Mouse (Mus musculus) adrenal gland (tissue): ENCODE results near the gene Eci1.

Source experiments
- intact Hi-C: fragments of 180-260 bp; cut with DNase I; formaldehyde crosslinking; loops from one replicate; pipeline ENCODE4 v1.15.1; 2025

Eci1 gene

GRCm38 (mm10) chr17:24470701-24471527 is 44.5 kb downstream of the Eci1 start:
- intact Hi-C loops, result no loop called here

GRCm38 (mm10) chr17:24472512-24472911 is 46.1 kb downstream of the Eci1 start:
- intact Hi-C loops, result no loop called here

- intact Hi-C loops, result no loop called here
Observed at GRCm38 (mm10) chr17:24473612-24474275, 47.3 kb downstream of the Eci1 start, which contains the start of gene Bricd5. Bricd5 (plus strand) TSS chr17:24473884.

GRCm38 (mm10) chr17:24474557-24474956 is 48.1 kb downstream of the Eci1 start:
- intact Hi-C loops, result no loop called here

GRCm38 (mm10) chr17:24475586-24475985 is 49.1 kb downstream of the Eci1 start:
- intact Hi-C loops, result loop anchor here (5.0 kb wide), 1 partner anchor 37 kb away; no protein-coding TSS in a partner anchor

DNA sequence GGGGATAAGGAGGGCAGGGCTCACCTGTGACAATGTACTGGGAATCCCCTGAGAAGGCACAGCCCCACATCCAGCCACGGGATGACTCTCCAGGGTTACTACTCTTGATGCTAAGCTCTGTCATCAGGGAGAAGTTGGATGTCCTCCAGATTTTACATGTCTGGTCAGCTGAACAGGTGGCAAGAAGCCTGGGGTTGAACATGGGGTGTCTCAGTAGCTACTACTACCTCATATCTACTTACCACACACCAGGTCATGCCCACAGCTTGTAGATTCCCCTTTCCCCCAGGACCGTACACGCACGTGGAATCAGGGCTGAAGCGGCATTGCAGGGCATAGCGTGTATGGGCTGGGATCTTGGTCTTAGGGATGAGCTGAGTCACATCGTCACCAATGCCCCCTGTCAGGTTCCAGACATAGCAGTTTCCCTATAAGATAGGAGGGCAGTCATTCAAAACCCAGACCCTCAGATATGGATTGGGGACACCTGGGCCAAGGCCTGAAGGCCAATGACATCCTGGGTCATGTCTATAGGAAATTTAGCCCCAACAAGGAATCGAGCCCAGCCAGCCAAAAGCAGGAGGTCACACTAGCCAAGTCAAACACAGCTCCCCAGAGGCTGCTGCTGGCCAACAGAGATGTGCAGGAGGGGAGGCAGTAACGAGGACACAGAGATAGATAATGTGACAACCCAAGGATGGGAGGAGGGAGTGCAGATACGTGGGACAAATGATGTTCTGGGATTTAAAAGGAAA is 49.8 kb downstream of the Eci1 start:
- intact Hi-C loops, result loop anchor here (5.0 kb wide), 1 partner anchor 36 kb away; no protein-coding TSS in a partner anchor

- intact Hi-C loops, result loop anchor here (5.0 kb wide), 1 partner anchor 35 kb away; no protein-coding TSS in a partner anchor
Observed at GRCm38 (mm10) chr17:24477053-24477984, 50.9 kb downstream of the Eci1 start.

- intact Hi-C loops, result loop anchor here (5.0 kb wide), 1 partner anchor 34 kb away; no protein-coding TSS in a partner anchor
Observed at GRCm38 (mm10) chr17:24477985-24478600, 51.7 kb downstream of the Eci1 start.

DNA sequence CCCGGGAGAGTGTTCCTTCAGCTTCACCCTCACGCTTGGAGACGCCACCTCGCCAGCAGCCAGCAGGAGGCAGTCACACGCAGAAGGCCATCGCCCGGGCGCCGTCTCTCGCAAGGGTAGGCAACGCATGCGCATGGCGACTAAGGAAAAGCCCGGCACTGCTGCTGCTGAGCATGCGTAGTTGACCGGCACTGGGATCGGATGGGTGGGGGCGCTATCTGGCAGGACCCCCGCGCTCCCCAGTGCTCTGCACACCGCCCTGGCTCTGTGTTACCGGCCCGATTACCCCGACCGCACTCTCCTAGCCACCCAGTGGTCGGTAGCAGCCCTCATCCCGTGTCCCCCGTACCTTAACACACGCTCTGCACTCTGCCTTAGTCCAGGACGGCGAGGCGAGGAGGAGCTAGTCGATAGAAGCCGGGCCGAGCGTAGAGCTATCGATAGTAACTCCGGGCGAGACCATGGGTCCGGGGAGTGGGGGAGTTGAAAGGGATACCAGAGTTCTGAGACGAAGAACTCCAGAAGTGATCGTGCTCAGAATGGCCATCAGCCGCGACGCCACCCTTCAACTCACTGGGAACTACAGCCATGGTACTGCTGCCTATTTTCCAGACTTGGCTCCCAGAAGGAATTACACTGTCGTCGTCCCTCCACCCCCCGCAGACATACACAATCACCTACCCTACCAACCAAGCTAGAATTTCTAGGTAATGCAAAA is 52.4 kb downstream of the Eci1 start, which contains the start of gene Mlst8:
Mlst8 (minus strand) TSS at position 416 of the 718 bp plus-strand sequence.
- intact Hi-C loops, result loop anchor here (5.0 kb wide), 1 partner anchor 33 kb away; no protein-coding TSS in a partner anchor

DNA sequence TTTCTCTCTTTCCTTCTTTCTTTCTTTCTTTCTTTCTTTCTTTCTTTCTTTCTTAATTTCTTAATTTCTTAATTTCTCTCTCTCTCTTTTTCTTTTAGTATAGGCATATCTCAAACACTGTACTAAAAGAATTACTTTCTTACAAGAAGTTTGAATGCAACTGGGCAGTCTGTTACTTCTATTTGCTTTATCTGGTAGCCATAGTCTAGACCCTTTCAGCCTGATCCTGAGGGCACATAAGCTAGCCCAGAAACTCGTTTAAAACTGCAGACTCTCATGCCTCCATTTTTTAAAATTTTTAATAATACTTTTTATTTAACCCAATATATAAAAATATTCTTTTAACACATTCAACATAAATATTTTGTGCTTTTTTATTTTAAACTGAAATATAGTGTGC is 53.0 kb downstream of the Eci1 start:
- intact Hi-C loops, result loop anchor here (5.0 kb wide), 1 partner anchor 33 kb away; no protein-coding TSS in a partner anchor

GRCm38 (mm10) chr17:24480201-24480826 is 53.9 kb downstream of the Eci1 start:
- intact Hi-C loops, result no loop called here

DNA sequence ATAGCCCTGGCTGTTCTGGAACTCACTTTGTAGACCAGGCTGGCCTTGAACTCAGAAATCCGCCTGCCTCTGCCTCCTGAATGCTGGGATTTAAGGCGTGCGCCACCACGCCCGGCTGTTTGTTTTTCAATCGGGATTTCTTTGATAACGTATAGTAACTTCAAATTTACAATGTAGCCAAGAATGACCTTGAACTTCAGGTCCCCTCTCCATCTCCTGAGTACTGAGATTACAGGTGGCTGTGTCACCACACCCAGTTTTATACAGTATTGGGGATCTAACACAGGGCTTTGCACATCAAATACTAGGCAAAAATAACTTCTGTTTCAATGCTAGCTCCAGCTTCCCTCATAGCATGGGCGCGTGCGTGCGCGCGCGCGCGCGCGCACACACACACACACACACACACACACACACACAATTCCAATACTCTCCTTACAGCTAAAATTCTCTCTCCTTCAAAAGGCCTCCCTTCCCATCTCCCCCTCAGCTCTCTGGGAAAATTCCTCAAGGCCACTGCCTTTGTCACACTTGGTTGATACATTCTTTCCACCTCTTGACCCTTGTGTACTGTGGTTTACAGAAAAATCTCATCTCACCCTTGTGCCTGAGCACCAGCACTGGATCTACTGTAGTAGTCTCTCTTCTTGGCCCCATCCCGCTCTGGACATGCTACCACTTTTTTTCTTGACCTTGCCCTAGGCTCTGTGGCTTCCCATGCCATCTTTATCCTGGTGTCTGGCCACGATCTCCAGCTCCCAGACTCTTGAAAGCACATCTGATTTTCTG is 54.8 kb downstream of the Eci1 start:
- intact Hi-C loops, result no loop called here

DNA sequence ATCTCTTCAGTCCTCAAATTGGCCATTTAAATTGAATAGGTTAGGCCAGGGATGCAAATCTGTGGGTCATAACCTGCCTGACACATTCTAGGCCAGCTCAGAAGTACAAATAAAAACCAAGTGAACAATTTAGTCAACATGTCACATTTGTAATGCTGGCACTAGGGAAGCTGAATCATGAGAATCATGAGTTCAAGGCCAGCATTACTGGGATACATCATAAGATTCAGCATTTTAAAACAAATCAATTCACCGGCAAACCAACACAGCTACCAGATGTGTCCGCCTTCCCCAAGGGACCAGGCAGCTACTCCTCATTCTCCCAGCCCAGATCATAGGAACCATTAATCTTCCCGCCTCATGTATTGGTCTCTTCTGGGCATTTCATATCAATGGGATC is 57.1 kb downstream of the Eci1 start:
- intact Hi-C loops, result no loop called here

DNA sequence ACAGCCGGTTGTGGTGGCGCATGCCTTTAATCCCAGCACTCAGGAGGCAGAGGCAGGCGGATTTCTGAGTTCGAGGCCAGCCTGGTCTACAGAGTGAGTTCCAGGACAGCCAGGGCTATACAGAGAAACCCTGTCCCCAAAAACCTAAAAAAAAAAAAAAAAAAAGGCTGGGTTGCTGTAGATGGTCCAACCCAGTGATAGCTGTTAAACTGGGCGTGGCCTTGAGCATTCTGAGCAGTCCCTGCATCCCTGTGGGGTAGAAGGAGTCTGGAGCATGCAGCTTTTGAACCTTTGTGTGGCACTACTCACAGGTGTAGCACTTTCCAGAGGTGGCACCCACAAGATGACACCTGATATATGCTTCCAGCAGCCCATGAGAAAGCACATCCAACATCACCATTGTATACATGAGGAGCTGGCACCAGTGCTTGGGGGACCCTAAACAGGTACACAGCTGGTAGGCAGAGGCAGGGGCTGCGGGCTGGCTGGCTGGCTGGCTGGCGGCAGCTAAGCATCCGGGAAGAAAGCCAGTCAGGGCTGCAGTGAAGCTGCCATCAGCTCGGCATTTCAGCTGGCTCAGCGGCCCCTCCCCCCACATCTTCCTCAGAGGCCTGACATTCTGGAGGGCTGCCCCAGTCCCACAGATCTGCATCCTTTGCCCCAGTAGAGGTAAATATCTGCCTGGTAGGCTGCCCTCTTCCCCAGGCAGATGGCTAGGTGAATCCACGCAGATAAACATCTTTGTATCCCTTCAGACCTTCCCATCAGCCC is 58.8 kb downstream of the Eci1 start:
- intact Hi-C loops, result loop anchor here (5.0 kb wide), 1 partner anchor 47 kb away; the partner anchor contains the start of gene Rab26

DNA sequence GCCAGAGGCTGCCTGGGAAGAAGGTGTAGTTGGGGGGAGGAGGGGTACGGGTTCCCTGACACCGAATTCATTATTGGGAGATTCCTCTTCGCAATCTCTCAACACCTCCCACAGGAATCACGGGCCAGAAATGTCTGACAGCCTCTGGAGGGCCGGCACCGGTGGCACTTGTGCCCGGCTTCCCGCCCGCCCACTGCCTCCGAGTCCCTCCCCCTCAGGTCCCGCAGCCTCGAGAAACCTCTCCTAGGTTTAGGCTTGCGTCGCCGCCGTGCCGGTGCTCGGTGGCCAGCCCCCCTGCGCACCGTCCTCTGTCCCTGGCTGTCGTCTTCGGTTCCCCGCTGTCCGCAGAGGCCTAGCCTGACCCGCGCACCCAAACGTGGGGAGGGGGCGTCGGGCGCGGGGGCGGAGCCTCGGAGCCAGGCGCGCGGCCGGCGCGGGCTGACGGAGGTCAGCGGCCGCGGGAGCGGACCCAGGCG is 61.8 kb downstream of the Eci1 start, which contains the start of gene Caskin1:
Caskin1 (plus strand) TSS at position 416 of the 476 bp plus-strand sequence.
- intact Hi-C loops, result loop anchor here (5.0 kb wide), 1 partner anchor 44 kb away; the partner anchor contains the start of gene Rab26

DNA sequence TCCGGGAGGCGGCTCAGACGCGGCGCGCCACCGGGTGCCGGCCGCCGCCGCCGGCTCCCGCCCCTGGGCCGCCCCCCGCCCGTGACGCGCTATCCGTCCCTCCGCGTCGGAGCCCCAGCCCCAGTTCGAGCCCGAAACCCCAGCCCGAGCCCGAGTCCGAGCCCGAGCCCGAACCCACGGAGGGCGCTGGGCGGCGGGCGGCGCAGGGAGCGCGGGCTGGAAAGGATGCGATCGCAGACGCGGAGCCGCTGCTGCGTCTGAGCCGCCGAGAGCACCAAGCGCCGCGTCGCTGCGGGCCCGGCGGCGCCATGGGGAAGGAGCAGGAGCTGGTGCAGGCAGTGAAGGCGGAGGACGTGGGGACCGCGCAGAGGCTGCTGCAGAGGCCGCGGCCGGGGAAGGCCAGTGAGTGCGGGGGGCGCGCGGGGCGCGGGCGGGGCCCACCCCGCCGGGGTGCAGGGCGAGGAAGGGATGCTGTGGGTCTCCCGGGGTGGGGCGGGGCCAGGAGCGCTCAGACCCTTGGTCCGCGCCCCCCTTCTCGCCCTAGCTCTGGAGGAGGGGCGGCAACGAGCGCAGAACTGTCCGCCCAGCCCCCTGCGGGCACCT is 62.3 kb downstream of the Eci1 start:
- intact Hi-C loops, result loop anchor here (5.0 kb wide), 1 partner anchor 44 kb away; the partner anchor contains the start of gene Rab26
